Mouse (Mus musculus) forebrain, postnatal 0 days (tissue): ENCODE data around the gene Babam2. TPM values are rescaled to one million over a fixed set of nuclear protein-coding genes. Genes with fewer than 3 reads are reported as not detected.

Experiments
- ATAC-seq: fragments of 200-750 bp; cut with Nextera tagmentation; 2 replicates; pipeline ENCODE4 v1.8.0; 2017; ENCODE audit warnings: mild to moderate bottlenecking, moderate library complexity
- DNase-seq: peaks from one replicate; pipeline ENCODE4 v3.0.0-alpha.2; 2015
- H3K27ac ChIP-seq: fragments of 300-500 bp; sonication (generic); 2 replicates; pipeline ENCODE4 v1.5.1; 2014; ENCODE audit warnings: low read depth, mild to moderate bottlenecking, antibody characterized with exemption, low read length, moderate library complexity, mixed read lengths
- H3K27me3 ChIP-seq: fragments of 300-500 bp; sonication (generic); 2 replicates; pipeline ENCODE4 v1.6.1; 2014; ENCODE audit warnings: mild to moderate bottlenecking, low read length, mixed read lengths; ENCODE audit not compliant: insufficient read depth
- H3K36me3 ChIP-seq: fragments of 300-500 bp; sonication (generic); 2 replicates; pipeline ENCODE4 v1.6.1; 2014; ENCODE audit warnings: mild to moderate bottlenecking, moderate library complexity; ENCODE audit not compliant: insufficient read depth
- H3K4me1 ChIP-seq: fragments of 300-500 bp; sonication (generic); 2 replicates; pipeline ENCODE4 v1.6.1; 2014; ENCODE audit warnings: antibody characterized with exemption; ENCODE audit not compliant: insufficient read depth
- H3K4me2 ChIP-seq: fragments of 300-500 bp; sonication (generic); 2 replicates; pipeline ENCODE4 v1.6.1; 2014; ENCODE audit warnings: low read depth, mild to moderate bottlenecking, moderate library complexity
- H3K4me3 ChIP-seq: fragments of 300-500 bp; sonication (generic); 2 replicates; pipeline ENCODE4 v1.5.1; 2014; ENCODE audit warnings: low read depth, low read length, mixed read lengths
- H3K9ac ChIP-seq: fragments of 300-500 bp; sonication (generic); 2 replicates; pipeline ENCODE4 v1.6.1; 2014; ENCODE audit warnings: mild to moderate bottlenecking
- H3K9me3 ChIP-seq: fragments of 300-500 bp; sonication (generic); 2 replicates; pipeline ENCODE4 v1.6.1; 2016; ENCODE audit warnings: low read length
- CTCF ChIP-seq: sonication (generic); IDR thresholded peaks from 2 replicates; pipeline ENCODE4 v1.5.1; 2016; ENCODE audit warnings: antibody characterized with exemption, control low read depth, low read depth
- WGBS: fragments of 180-500 bp; shearing (Covaris S2); extraction: QIAGEN DNeasy Blood & Tissue Kit; methylation state at CpG from one replicate; pipeline ENCODE4 v1.1.7; 2014; 5-methylcytosine and 5-hydroxymethylcytosine counted together
- polyA plus RNA-seq: library from polyadenylated mRNA; unstranded; fragments of >200 nt; fragmentation: Nextera tagmentation; extraction: Ambion mirVana; gene quantifications from 2 replicates; pipeline ENCODE4 v1.2.1, GENCODE M21; 2015
- total RNA-seq: library from RNA; depleted of rRNA; stranded (reverse); fragments of >200 nt; gene quantifications from 2 replicates; pipeline ENCODE4 v1.2.3, GENCODE M21; 2014

Gene Babam2
- total and polyA plus RNA-seq, 2 experiments from 2014 or later, result 42.7 to 61.5 TPM

DNA sequence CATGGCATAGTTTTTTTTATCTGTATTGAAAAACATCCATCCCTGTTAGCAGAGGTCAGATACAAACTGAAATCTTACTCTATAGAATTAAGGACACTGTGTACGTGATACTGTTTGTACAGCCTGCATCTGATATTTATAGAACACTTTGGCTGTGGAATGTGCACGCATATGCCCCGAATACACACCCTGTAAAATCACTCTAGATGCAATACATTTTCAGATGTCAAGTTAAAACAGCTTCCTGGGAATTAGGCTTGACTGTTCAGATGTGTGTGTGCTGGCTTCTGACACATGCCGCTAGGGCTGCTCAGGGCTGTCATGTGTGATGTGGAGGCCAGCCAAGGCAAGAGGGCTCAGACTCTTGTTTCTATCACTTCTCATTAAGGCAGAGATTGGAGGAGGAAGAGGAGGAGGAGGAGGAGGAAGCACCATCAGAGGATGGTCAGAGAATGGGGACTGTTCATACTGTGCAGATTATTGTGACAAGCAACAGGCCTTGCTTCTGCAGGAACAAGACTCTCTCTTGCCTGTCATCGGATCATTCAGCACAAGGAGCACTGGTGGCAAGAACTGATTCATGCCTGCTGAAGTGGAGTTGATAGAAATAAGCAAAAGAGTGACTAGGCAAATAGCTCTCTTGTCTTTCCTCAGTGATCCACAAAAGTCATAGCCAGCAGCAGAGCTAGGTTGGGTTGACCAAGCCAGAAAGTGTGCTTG is 368.7 kb downstream of the Babam2 start:
- Histone ChIP-seq H3K27me3 (no peaks in the 10 kb centered on the region), H3K27ac (no peak overlapping the region), H3K36me3 (no peaks in the 10 kb centered on the region), H3K9ac (no peak overlapping the region), H3K4me2 (no peak overlapping the region), H3K4me3 (no peak overlapping the region), H3K9me3 (no peaks in the 10 kb centered on the region), H3K4me1 (no peaks in the 10 kb centered on the region)
- peak; percentile 79 for ATAC-seq
- peak; percentile 13 for DNase-seq
- 61% methylated on average over 5 of the region's 5 CpGs for WGBS
- TF ChIP-seq CTCF, result no peak

DNA sequence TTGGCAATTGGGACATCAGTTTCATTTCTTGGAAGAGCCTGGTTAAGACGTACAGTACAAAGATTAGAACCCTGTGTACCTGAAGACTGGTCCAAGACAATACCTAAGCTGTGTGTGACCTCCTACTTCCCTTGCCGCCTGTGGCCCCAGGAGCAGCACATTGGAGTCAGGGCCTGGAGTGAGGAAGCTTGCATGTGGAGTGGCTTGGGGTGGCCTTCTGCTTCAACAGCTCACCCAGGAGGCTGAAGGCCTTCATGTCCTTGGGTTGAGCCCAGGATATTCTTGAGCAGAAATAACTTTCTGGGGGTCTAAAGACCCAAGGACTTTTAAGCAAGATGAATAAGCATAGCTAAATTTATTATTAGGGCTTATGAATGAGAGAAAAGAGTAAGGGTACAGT is 369.4 kb downstream of the Babam2 start:
- Histone ChIP-seq H3K9ac (no peak overlapping the region), H3K4me3 (no peak overlapping the region), H3K27me3 (no peaks in the 10 kb centered on the region), H3K9me3 (no peaks in the 10 kb centered on the region), H3K4me1 (no peaks in the 10 kb centered on the region), H3K36me3 (no peaks in the 10 kb centered on the region), H3K27ac (no peak overlapping the region), H3K4me2 (no peak overlapping the region)
- TF ChIP-seq CTCF, result no peak
- WGBS, result 92% methylated on average over 2 of the region's 2 CpGs
- ATAC-seq (no peak), DNase-seq (no peak)

DNA sequence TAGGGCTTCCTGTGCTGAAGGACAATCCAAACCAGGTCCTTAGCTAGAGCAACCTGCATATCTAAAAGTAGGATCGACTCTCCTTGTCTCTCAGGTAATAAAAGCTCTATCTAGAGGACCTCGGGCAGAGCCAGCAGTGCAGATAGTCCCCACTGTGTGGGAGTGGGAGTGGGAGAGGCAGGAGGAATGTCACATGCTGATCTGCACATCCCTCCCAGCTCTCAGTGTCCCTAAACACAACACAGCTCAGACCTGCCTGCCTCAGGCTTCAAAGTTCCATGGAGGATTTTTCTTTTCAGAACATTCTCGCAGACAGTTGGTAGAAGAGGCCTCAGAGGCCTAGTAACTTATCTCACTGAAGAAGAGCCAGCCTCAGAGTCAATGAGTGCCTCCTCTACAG is 371.1 kb downstream of the Babam2 start:
- no peak for ATAC-seq
- no peaks in the 10 kb centered on the region for H3K9me3 ChIP-seq
- TF ChIP-seq CTCF, result no peak
- H3K4me1 ChIP-seq, result no peaks in the 10 kb centered on the region
- DNase-seq, result no peak
- no peaks in the 10 kb centered on the region for H3K27me3 ChIP-seq
- WGBS, result 93% methylated on average over 3 of the region's 3 CpGs
- no peak overlapping the region for H3K4me2 ChIP-seq
- H3K36me3 ChIP-seq, result no peaks in the 10 kb centered on the region
- H3K4me3 ChIP-seq, result no peak overlapping the region
- H3K27ac ChIP-seq, result no peak overlapping the region; the same call in 1 of the 2 replicates
- H3K9ac ChIP-seq, result no peak overlapping the region

DNA sequence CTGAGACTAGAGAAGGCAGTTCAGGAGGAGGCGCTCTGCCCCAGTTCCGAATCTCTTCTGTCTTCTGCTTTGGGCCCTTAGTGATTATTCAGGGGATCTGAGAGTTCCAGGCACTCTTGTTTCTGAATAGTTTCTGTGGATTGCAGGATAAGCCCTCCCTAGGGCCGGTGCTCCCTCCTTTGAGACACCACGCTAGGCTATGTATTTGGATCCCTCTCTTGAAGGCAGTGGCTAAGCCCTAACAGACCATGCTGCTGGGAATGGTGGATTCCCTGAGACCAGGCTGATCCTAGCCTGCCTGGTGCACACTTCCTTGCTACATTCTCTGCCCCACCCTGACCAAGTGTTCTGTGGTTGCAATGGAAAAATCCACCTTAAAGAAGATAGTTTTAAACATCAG is 371.6 kb downstream of the Babam2 start:
- no peak overlapping the region for H3K9ac ChIP-seq
- DNase-seq, result no peak
- 66% methylated on average over 4 of the region's 4 CpGs for WGBS
- no peak overlapping the region; the same call in 1 of the 2 replicates for H3K27ac ChIP-seq
- H3K36me3 ChIP-seq, result no peaks in the 10 kb centered on the region
- ATAC-seq, result no peak
- no peak for TF ChIP-seq CTCF
- no peak overlapping the region for H3K4me2 ChIP-seq
- H3K4me1 ChIP-seq, result no peaks in the 10 kb centered on the region
- H3K4me3 ChIP-seq, result no peak overlapping the region
- H3K9me3 ChIP-seq, result no peaks in the 10 kb centered on the region
- H3K27me3 ChIP-seq, result no peaks in the 10 kb centered on the region

GRCm38 (mm10) chr5:32069566-32070169 is 372.2 kb downstream of the Babam2 start:
- H3K27me3 ChIP-seq, result no peaks in the 10 kb centered on the region
- ATAC-seq (no peak), DNase-seq (no peak)
- H3K4me2 ChIP-seq, result no peak overlapping the region
- H3K27ac ChIP-seq, result no peak overlapping the region
- H3K4me3 ChIP-seq, result no peak overlapping the region
- H3K4me1 ChIP-seq, result no peaks in the 10 kb centered on the region
- H3K36me3 ChIP-seq, result no peaks in the 10 kb centered on the region
- 69% methylated on average over 10 of the region's 10 CpGs for WGBS
- H3K9me3 ChIP-seq, result no peaks in the 10 kb centered on the region
- no peak overlapping the region for H3K9ac ChIP-seq
- TF ChIP-seq CTCF, result no peak

- no peak for TF ChIP-seq CTCF
- H3K4me1 ChIP-seq, result no peaks in the 10 kb centered on the region
- no peak overlapping the region for H3K9ac ChIP-seq
- no peak overlapping the region for H3K4me3 ChIP-seq
- ATAC-seq (no peak), DNase-seq (no peak)
- H3K4me2 ChIP-seq, result no peak overlapping the region
- 86% methylated on average over 3 of the region's 3 CpGs for WGBS
- H3K9me3 ChIP-seq, result no peaks in the 10 kb centered on the region
- H3K27me3 ChIP-seq, result no peaks in the 10 kb centered on the region
- no peak overlapping the region for H3K27ac ChIP-seq
- no peaks in the 10 kb centered on the region for H3K36me3 ChIP-seq
Observed at GRCm38 (mm10) chr5:32070781-32071180, 373.3 kb downstream of the Babam2 start.

DNA sequence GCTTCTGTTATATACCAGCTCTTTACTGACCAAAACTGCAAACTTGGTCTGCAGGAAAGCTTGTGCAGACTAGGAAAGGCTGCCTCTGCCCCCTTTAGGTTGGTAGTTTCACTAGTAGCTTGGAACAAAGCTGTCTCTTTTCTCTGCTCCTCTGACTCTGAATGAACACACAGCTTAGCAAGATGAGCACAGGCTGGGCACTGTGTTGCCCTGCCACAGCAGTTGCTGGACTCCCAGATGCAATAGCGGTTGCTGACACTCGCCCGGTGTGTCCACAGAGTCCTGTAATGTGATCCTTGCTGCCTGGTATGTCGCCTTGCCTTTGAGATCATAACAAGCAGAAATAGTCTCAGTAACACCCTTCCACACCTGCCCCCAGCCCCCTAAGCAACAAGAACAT is 373.8 kb downstream of the Babam2 start:
- H3K9me3 ChIP-seq, result no peaks in the 10 kb centered on the region
- H3K27me3 ChIP-seq, result no peaks in the 10 kb centered on the region
- 90% methylated on average over 4 of the region's 4 CpGs for WGBS
- no peak for DNase-seq
- peak; percentile 33; the same call in 1 of the 2 replicates for TF ChIP-seq CTCF
- no peak overlapping the region for H3K4me3 ChIP-seq
- H3K27ac ChIP-seq, result no peak overlapping the region
- H3K36me3 ChIP-seq, result no peaks in the 10 kb centered on the region
- H3K4me1 ChIP-seq, result no peaks in the 10 kb centered on the region
- H3K9ac ChIP-seq, result no peak overlapping the region
- H3K4me2 ChIP-seq, result no peak overlapping the region
- no peak for ATAC-seq
